Mouse (Mus musculus): ENCODE measurements around the gene Dytn.

The Dytn gene

GRCm38 (mm10) chr1:63576803-63577202 is 109.9 kb downstream of the Dytn start:
- DNase-seq, result no peak

GRCm38 (mm10) chr1:63573864-63574611 is 112.7 kb downstream of the Dytn start:
- no peak for DNase-seq

GRCm38 (mm10) chr1:63573432-63573831 is 113.3 kb downstream of the Dytn start:
- no peak for DNase-seq
